Mouse (Mus musculus) 3134 (cell line): ENCODE results near the gene Csrp2.
A peak's percentile ranks its signal among the peaks of the same experiment; 100 is the strongest.

Source experiments
- DNase-seq: peaks from one replicate; pipeline ENCODE4 v3.0.0-alpha.2; 2011; ENCODE audit warnings: low spot score; ENCODE audit not compliant: insufficient read length; ENCODE audit errors: extremely low read depth

Gene Csrp2

GRCm38 (mm10) chr10:110919531-110920343 lies at the start of gene Csrp2:
Csrp2 (plus strand) TSS chr10:110919789.
- peak; percentile 96 for DNase-seq

- DNase-seq, result no peak
These were observed 44.7 kb upstream of the Csrp2 start for GRCm38 (mm10) chr10:110874853-110875252.

GRCm38 (mm10) chr10:110876956-110877355 lies 42.6 kb upstream of the Csrp2 start:
- DNase-seq, result no peak

GRCm38 (mm10) chr10:110877851-110878250 lies 41.7 kb upstream of the Csrp2 start:
- no peak for DNase-seq

GRCm38 (mm10) chr10:110878641-110879040 lies 40.9 kb upstream of the Csrp2 start:
- DNase-seq, result no peak

- DNase-seq, result no peak
These were observed 40.0 kb upstream of the Csrp2 start for GRCm38 (mm10) chr10:110879426-110880066.

- no peak for DNase-seq
These were observed 38.2 kb upstream of the Csrp2 start for GRCm38 (mm10) chr10:110881346-110881745.

- DNase-seq, result no peak
These were observed 36.9 kb upstream of the Csrp2 start for GRCm38 (mm10) chr10:110882701-110883100.

GRCm38 (mm10) chr10:110890656-110891272 lies 28.8 kb upstream of the Csrp2 start:
- DNase-seq, result no peak

GRCm38 (mm10) chr10:110899744-110900501 lies 19.7 kb upstream of the Csrp2 start:
- DNase-seq, result no peak

GRCm38 (mm10) chr10:110903862-110904261 lies 15.7 kb upstream of the Csrp2 start:
- no peak for DNase-seq

GRCm38 (mm10) chr10:110916666-110917344 lies 2.8 kb upstream of the Csrp2 start:
- no peak for DNase-seq

- DNase-seq, result no peak
These were observed 2.1 kb upstream of the Csrp2 start for GRCm38 (mm10) chr10:110917521-110917920.

- no peak for DNase-seq
These were observed 886 bp upstream of the Csrp2 start for GRCm38 (mm10) chr10:110918414-110919391.

GRCm38 (mm10) chr10:110920368-110920950 lies 870 bp downstream of the Csrp2 start:
- no peak for DNase-seq

- no peak for DNase-seq
These were observed 2.3 kb downstream of the Csrp2 start for GRCm38 (mm10) chr10:110921890-110922289.

GRCm38 (mm10) chr10:110922612-110923011 lies 3.0 kb downstream of the Csrp2 start:
- DNase-seq, result no peak

- peak; percentile 16 for DNase-seq
These were observed 7.9 kb downstream of the Csrp2 start for GRCm38 (mm10) chr10:110927491-110927890.

- no peak for DNase-seq
These were observed 10.2 kb downstream of the Csrp2 start for GRCm38 (mm10) chr10:110929756-110930155.
